Mouse (Mus musculus) heart, embryonic 11.5 days (tissue): ENCODE data around the gene Gm49322. TPM values are rescaled to one million over a fixed set of nuclear protein-coding genes. Genes with fewer than 3 reads are reported as not detected.

Source experiments
- ATAC-seq: fragments of 200-750 bp; cut with Nextera tagmentation; replicated peaks from 2 replicates; pipeline ENCODE4 v1.8.0; 2017; ENCODE audit warnings: moderate library complexity; ENCODE audit not compliant: insufficient number of reproducible peaks, low FRiP score, low TSS enrichment
- H3K27ac ChIP-seq: fragments of 300-500 bp; sonication (generic); 2 replicates; pipeline ENCODE4 v1.5.1; 2014; ENCODE audit warnings: mild to moderate bottlenecking, low read depth, low read length
- H3K27me3 ChIP-seq: fragments of 300-500 bp; sonication (generic); 2 replicates; pipeline ENCODE4 v1.6.1; 2014; ENCODE audit warnings: mild to moderate bottlenecking, low read length, mixed read lengths; ENCODE audit not compliant: control insufficient read depth, insufficient read depth
- H3K36me3 ChIP-seq: fragments of 300-500 bp; sonication (generic); 2 replicates; pipeline ENCODE4 v1.6.1; 2014; ENCODE audit warnings: mild to moderate bottlenecking, low read length, moderate library complexity, mixed read lengths; ENCODE audit not compliant: control insufficient read depth, insufficient read depth
- H3K4me1 ChIP-seq: fragments of 300-500 bp; sonication (generic); 2 replicates; pipeline ENCODE4 v1.6.1; 2014; ENCODE audit warnings: low read length; ENCODE audit not compliant: control insufficient read depth, insufficient read depth
- H3K4me2 ChIP-seq: fragments of 300-500 bp; sonication (generic); 2 replicates; pipeline ENCODE4 v1.6.1; 2014; ENCODE audit warnings: mild to moderate bottlenecking, moderate library complexity
- H3K4me3 ChIP-seq: fragments of 300-500 bp; sonication (generic); 2 replicates; pipeline ENCODE4 v1.5.1; 2014; ENCODE audit warnings: low read depth, low read length
- H3K9ac ChIP-seq: fragments of 300-500 bp; sonication (generic); 2 replicates; pipeline ENCODE4 v1.6.1; 2014; ENCODE audit warnings: mild to moderate bottlenecking, low read depth, low read length, moderate library complexity
- H3K9me3 ChIP-seq: fragments of 300-500 bp; sonication (generic); replicated peaks from 2 replicates; pipeline ENCODE4 v1.6.1; 2016; ENCODE audit warnings: low read length; ENCODE audit not compliant: control insufficient read depth
- WGBS: fragments of 180-500 bp; shearing (Covaris S2); extraction: QIAGEN DNeasy Blood & Tissue Kit; methylation state at CpG from one replicate; pipeline ENCODE4 v1.1.7; 2014; ENCODE audit not compliant: insufficient replicate concordance; 5-methylcytosine and 5-hydroxymethylcytosine counted together
- polyA plus RNA-seq: library from polyadenylated mRNA; unstranded; fragments of >200 nt; fragmentation: Nextera tagmentation; extraction: Ambion mirVana; gene quantifications from 2 replicates; pipeline ENCODE4 v1.2.1, GENCODE M21; 2014

Gene Gm49322
- polyA plus RNA-seq, 1 experiment from 2014 or later: 0.83 TPM

DNA sequence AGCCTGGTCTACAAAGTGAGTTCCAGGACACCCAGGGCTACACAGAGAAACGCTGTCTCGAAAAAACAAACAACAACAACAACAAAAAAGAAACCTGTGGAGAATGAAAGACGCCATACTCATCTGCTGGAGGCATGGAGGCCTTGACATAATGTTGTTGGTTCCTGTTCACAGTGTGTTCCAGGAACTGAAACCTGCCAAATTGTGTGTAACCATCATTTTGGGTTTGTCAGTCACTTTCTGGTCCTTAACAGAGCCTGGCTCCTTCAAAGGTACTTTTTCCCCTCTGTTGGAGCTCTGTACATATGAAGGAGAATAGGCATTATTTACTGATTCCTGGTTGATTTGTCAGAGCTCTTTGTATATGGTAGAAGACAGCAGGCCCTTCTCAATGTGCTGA, 6.1 kb downstream of the Gm49322 start:
- Histone ChIP-seq H3K9me3 (no peaks in the 10 kb centered on the region), H3K4me3 (no peak overlapping the region), H3K4me2 (no peak overlapping the region), H3K4me1 (no peaks in the 10 kb centered on the region), H3K36me3 (peaks cover 28% of the 10 kb centered on the region), H3K27ac (no peak overlapping the region), H3K9ac (no peak overlapping the region), H3K27me3 (no peaks in the 10 kb centered on the region)
- ATAC-seq: no peak
- 94% methylated on average over 3 of the region's 3 CpGs for WGBS

DNA sequence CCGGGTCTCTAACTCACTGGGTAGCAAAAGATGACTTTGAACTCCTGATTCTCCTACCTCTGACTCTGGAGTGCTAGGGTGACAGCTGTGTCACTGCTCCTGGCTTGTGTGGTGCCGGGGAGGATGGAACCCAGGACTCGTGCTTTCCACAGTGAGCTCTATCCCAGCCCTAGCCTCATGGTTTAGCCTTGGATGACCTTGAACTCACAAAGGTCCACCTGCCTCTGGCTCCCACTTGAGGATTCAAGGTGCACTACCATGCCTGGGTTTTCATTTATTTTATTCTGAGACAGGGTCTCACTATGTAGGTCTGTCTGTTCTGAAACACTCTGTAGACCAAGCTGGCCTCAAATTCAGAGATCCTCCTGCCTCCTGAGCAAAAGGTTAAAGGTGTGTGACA, 8.0 kb downstream of the Gm49322 start:
- Histone ChIP-seq H3K9me3 (no peaks in the 10 kb centered on the region), H3K9ac (no peak overlapping the region), H3K4me3 (no peak overlapping the region), H3K36me3 (peaks cover 17% of the 10 kb centered on the region), H3K4me1 (no peaks in the 10 kb centered on the region), H3K4me2 (no peak overlapping the region), H3K27me3 (no peaks in the 10 kb centered on the region), H3K27ac (no peak overlapping the region)
- WGBS: 74% methylated on average over 3 of the region's 3 CpGs
- ATAC-seq: no peak

DNA sequence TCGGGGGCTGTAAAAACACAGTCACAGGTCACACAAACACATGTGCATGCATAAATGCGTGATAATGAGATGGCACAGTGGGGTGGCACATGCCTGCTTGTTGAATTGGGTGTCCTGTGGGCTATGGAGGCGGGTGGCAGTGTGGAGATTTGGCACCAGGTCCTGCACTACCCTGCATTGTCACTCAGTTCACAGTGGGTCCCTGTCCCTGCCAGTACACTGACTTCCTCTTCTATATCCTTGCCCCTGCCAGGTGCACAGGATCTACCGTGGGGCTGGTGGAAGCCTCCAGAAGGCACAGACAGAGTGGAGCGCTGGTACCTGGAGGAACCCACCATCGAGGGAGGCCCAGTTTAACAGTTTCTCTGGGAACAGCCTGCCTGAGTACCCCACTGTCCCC, 8.5 kb downstream of the Gm49322 start:
- Histone ChIP-seq H3K9me3 (no peaks in the 10 kb centered on the region), H3K4me1 (no peaks in the 10 kb centered on the region), H3K9ac (no peak overlapping the region), H3K4me2 (no peak overlapping the region), H3K27me3 (no peaks in the 10 kb centered on the region), H3K27ac (no peak overlapping the region), H3K4me3 (no peak overlapping the region), H3K36me3 (peaks cover 17% of the 10 kb centered on the region)
- no peak for ATAC-seq
- 87% methylated on average over 6 of the region's 6 CpGs for WGBS

DNA sequence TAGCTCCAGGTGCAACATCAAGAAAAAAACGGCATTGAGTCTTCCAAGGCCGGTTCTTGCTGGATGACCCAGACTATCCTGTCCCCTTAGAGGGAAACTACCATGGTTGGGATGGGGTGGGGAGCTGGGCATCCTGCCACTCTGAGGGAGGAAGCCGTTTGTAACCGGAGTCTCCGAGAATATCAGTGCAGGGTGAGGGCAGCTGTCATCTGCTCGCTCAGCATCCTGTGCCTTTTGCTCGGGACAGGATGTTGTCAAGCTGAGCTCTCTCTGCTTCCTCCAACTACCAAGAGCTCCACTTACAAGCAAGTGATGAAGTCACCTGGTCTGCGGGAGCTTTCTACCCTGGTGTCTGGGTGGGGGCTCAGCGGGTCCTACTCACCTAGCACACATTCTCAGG, 12.4 kb downstream of the Gm49322 start:
- no peak for ATAC-seq
- Histone ChIP-seq H3K27ac (no peak overlapping the region), H3K9me3 (no peaks in the 10 kb centered on the region), H3K4me3 (no peak overlapping the region), H3K4me2 (no peak overlapping the region), H3K36me3 (peaks cover 11% of the 10 kb centered on the region), H3K9ac (no peak overlapping the region), H3K4me1 (peaks cover 4% of the 10 kb centered on the region), H3K27me3 (no peaks in the 10 kb centered on the region)
- WGBS: 49% methylated on average over 9 of the region's 9 CpGs

DNA sequence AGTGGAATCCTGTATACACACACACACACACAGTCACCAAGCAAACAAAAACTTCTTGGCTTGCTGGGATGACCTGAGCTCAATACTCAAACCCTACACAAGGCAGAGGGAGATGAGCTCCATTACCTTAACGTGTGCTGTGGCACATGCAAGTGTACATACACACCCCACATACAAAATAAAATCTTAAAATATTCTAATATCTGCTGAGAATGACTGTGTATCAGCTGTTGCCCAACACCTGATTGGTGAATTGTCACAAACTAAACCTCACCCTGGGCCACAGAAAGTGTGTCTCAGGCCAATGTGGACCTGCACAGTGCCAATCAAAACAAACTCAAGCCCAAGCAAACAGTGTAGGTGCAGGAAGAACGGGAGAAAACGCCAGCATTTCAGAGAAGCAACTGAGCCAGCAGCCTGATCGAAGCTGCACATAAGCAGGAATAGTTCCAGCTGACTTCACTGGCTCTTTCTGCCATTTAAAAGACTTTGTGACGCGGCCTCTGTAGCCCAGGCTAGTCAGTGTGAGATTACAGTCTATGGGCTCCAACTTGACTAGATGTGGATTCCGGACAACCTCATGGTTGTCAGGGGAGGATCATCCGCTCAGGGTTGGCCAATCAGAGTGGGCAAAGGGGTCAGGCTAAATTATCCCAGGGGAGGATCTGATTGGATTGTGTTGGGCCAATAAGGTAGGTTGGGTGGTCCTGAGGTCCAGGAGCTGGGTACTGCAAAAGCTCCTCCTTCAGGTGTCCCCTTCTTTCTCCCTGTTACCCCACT, 13.8 kb downstream of the Gm49322 start:
- WGBS: 25% methylated on average over 8 of the region's 8 CpGs
- Histone ChIP-seq H3K9me3 (no peaks in the 10 kb centered on the region), H3K27me3 (no peaks in the 10 kb centered on the region), H3K4me1 (peaks cover 18% of the 10 kb centered on the region), H3K27ac (no peak overlapping the region), H3K4me3 (no peak overlapping the region), H3K36me3 (peaks cover 6% of the 10 kb centered on the region), H3K4me2 (no peak overlapping the region), H3K9ac (no peak overlapping the region)
- ATAC-seq: no peak

DNA sequence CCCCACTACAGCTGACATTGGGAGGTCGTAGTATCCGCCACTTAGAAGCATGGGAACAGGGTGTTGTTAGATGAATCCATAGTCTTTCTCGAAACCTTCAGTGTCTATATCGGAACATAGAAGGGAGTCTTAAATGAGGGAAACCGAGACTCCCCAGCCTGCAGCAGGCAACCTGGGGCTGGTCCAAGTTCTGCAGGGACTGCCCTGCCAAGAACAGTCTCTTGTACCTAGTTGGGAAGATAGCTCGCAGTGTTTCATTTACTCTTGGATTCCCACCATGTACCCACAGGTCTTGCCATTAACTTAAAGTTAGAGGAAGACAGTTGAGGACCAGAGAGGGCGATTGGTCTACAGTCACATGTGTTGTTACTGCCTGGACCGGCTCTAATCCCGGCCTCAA, 14.5 kb downstream of the Gm49322 start:
- H3K9me3 ChIP-seq: no peaks in the 10 kb centered on the region
- no peak overlapping the region for H3K27ac ChIP-seq
- ATAC-seq: no peak
- peaks cover 22% of the 10 kb centered on the region for H3K4me1 ChIP-seq
- WGBS: 76% methylated on average over 9 of the region's 9 CpGs
- H3K36me3 ChIP-seq: no peaks in the 10 kb centered on the region; the same call in 1 of the 2 replicates
- H3K27me3 ChIP-seq: no peaks in the 10 kb centered on the region
- H3K9ac ChIP-seq: no peak overlapping the region
- no peak overlapping the region for H3K4me3 ChIP-seq
- H3K4me2 ChIP-seq: no peak overlapping the region

DNA sequence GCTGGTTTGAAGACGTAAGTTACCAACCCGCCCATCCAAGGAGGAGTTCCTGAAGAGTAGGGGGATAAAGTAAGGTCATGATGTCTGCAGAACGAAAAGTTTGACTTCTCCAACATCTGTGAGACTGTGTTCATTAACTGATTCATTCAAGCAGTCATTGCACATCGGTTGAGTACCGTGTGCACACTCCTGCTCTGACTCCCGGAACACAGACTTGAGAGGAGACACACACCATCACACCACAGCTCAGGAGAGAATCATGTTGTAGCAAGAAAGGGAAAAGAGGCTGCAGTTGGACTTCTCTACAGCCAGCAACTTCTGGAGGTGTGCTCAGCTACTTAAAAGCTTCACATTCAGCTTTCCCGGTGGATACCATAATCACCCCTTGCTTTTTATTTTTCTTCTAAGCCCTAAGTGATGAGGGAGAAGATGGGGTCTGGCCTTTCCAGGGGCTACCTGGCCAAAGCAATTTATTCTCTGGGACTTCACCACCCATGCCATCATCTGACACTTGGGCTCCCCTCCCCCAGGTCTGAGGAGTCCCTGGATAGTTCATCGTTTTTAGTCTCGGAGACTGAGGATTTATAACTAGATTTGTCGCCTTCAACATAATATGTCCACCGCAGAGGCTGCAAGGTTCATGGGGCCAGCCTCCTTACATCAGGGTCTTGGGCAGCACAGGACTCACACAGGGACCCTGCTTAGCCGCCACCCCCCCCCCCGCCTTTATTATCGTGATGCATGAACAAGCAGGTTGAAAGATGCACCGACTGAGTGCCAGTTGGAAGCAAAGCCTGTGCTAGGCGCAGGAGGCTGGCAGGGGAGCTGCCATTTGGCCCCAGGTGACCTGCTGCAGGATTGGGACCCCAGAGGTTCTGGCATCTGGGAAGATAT, 15.2 kb downstream of the Gm49322 start:
- Histone ChIP-seq H3K4me1 (peaks cover 27% of the 10 kb centered on the region), H3K9me3 (no peaks in the 10 kb centered on the region), H3K4me2 (peak overlapping the region; percentile 82), H3K27ac (peak overlapping the region; percentile 95), H3K4me3 (peak overlapping the region; percentile 96), H3K27me3 (no peaks in the 10 kb centered on the region), H3K36me3 (no peaks in the 10 kb centered on the region), H3K9ac (peak overlapping the region; percentile 63)
- ATAC-seq: no peak
- 56% methylated on average over 16 of the region's 16 CpGs for WGBS

DNA sequence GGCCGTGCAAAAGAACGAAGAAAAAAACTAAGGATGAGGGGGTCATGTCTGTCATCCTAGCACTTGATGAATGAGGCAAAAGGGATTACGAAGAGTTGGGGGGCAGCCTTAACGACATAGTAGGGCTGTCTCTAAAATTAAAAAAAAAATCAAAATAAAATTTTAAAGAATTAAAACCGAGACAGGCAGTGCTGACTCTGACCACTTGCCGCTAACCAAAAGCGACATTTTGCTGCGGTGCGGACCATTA, 15.8 kb downstream of the Gm49322 start:
- H3K36me3 ChIP-seq: no peaks in the 10 kb centered on the region
- 2% methylated on average over 9 of the region's 9 CpGs for WGBS
- no peaks in the 10 kb centered on the region for H3K27me3 ChIP-seq
- peak overlapping the region; percentile 82 for H3K4me2 ChIP-seq
- peak overlapping the region; percentile 96 for H3K4me3 ChIP-seq
- H3K9ac ChIP-seq: peak overlapping the region; percentile 63
- H3K4me1 ChIP-seq: peaks cover 30% of the 10 kb centered on the region
- no peaks in the 10 kb centered on the region for H3K9me3 ChIP-seq
- peak overlapping the region; percentile 95 for H3K27ac ChIP-seq
- ATAC-seq: no peak
